Mouse (Mus musculus): ENCODE data around the gene 4930556J24Rik. TPM values are rescaled to one million over a fixed set of nuclear protein-coding genes. Genes with fewer than 3 reads are reported as not detected.

Gene 4930556J24Rik
- not detected for polyA plus RNA-seq (2014; fragmentation: Illumina TruSeq; extraction: RNeasy Lipid Tissue Mini Kit (QIAGEN cat#74804); ENCODE audit: low read depth, low replicate concordance)

GRCm38 (mm10) chr11:3976678-3977077, at the start of gene 4930556J24Rik:
Gene 4930556J24Rik, minus strand, starts transcription at chr11:3976778.

GRCm38 (mm10) chr11:3983291-3983862, 6.8 kb upstream of the 4930556J24Rik start, which contains the start of gene Gal3st1:
Gene Gal3st1, plus strand, starts transcription at chr11:3983636.

GRCm38 (mm10) chr11:3963610-3964415, 12.8 kb downstream of the 4930556J24Rik start, which contains the start of gene Pes1:
Gene Pes1, plus strand, starts transcription at chr11:3963975.

GRCm38 (mm10) chr11:3931511-3932211, 44.9 kb downstream of the 4930556J24Rik start, which contains the start of gene Tcn2:
Gene Tcn2, minus strand, starts transcription at chr11:3932159.

GRCm38 (mm10) chr11:3914109-3914840, 62.3 kb downstream of the 4930556J24Rik start, which contains the start of gene Slc35e4:
Gene Slc35e4, minus strand, starts transcription at chr11:3914664.

GRCm38 (mm10) chr11:3894406-3895281, 81.9 kb downstream of the 4930556J24Rik start, which contains the start of the genes 4921536K21Rik and Dusp18:
Gene 4921536K21Rik, minus strand, starts transcription at chr11:3895098.
Gene Dusp18, plus strand, starts transcription at chr11:3895240.

Other genes starting within 250 kb of the 4930556J24Rik start
- 18.7 TPM for gene Osbp2, start 112.9 kb downstream of the 4930556J24Rik start, polyA plus RNA-seq (2014; fragmentation: Illumina TruSeq; extraction: RNeasy Lipid Tissue Mini Kit (QIAGEN cat#74804); ENCODE audit: low read depth, low replicate concordance)
- 3.8 TPM for gene 4921536K21Rik, start 81.7 kb downstream of the 4930556J24Rik start, polyA plus RNA-seq (2014; fragmentation: Illumina TruSeq; extraction: RNeasy Lipid Tissue Mini Kit (QIAGEN cat#74804); ENCODE audit: low read depth, low replicate concordance)
- gene Dusp18, start 81.5 kb downstream of the 4930556J24Rik start, polyA plus RNA-seq (2014; fragmentation: Illumina TruSeq; extraction: RNeasy Lipid Tissue Mini Kit (QIAGEN cat#74804); ENCODE audit: low read depth, low replicate concordance): 10.4 TPM
- gene Slc35e4, start 62.1 kb downstream of the 4930556J24Rik start, polyA plus RNA-seq (2014; fragmentation: Illumina TruSeq; extraction: RNeasy Lipid Tissue Mini Kit (QIAGEN cat#74804); ENCODE audit: low read depth, low replicate concordance): 8.2 TPM
- 96.0 TPM for gene Tcn2, start 44.6 kb downstream of the 4930556J24Rik start, polyA plus RNA-seq (2014; fragmentation: Illumina TruSeq; extraction: RNeasy Lipid Tissue Mini Kit (QIAGEN cat#74804); ENCODE audit: low read depth, low replicate concordance)
- gene Pes1, start 12.8 kb downstream of the 4930556J24Rik start, polyA plus RNA-seq (2014; fragmentation: Illumina TruSeq; extraction: RNeasy Lipid Tissue Mini Kit (QIAGEN cat#74804); ENCODE audit: low read depth, low replicate concordance): 32.2 TPM
- gene Gal3st1, start 6.9 kb upstream of the 4930556J24Rik start, polyA plus RNA-seq (2014; fragmentation: Illumina TruSeq; extraction: RNeasy Lipid Tissue Mini Kit (QIAGEN cat#74804); ENCODE audit: low read depth, low replicate concordance): 0.57 TPM
- 4.6 TPM for gene Sec14l4, start 54.7 kb upstream of the 4930556J24Rik start, polyA plus RNA-seq (2014; fragmentation: Illumina TruSeq; extraction: RNeasy Lipid Tissue Mini Kit (QIAGEN cat#74804); ENCODE audit: low read depth, low replicate concordance)
- gene Sec14l3, start 88.1 kb upstream of the 4930556J24Rik start, polyA plus RNA-seq (2014; fragmentation: Illumina TruSeq; extraction: RNeasy Lipid Tissue Mini Kit (QIAGEN cat#74804); ENCODE audit: low read depth, low replicate concordance): 0.29 TPM
- gene Mtfp1, start 118.7 kb upstream of the 4930556J24Rik start, polyA plus RNA-seq (2014; fragmentation: Illumina TruSeq; extraction: RNeasy Lipid Tissue Mini Kit (QIAGEN cat#74804); ENCODE audit: low read depth, low replicate concordance): 7.8 TPM
- gene Sec14l2, start 146.6 kb upstream of the 4930556J24Rik start, polyA plus RNA-seq (2014; fragmentation: Illumina TruSeq; extraction: RNeasy Lipid Tissue Mini Kit (QIAGEN cat#74804); ENCODE audit: low read depth, low replicate concordance): 18.2 TPM
- 19.0 TPM for gene Rnf215, start 158.4 kb upstream of the 4930556J24Rik start, polyA plus RNA-seq (2014; fragmentation: Illumina TruSeq; extraction: RNeasy Lipid Tissue Mini Kit (QIAGEN cat#74804); ENCODE audit: low read depth, low replicate concordance)
- 11.7 TPM for gene Ccdc157, start 183.5 kb upstream of the 4930556J24Rik start, polyA plus RNA-seq (2014; fragmentation: Illumina TruSeq; extraction: RNeasy Lipid Tissue Mini Kit (QIAGEN cat#74804); ENCODE audit: low read depth, low replicate concordance)
- 21.6 TPM for gene Sf3a1, start 183.6 kb upstream of the 4930556J24Rik start, polyA plus RNA-seq (2014; fragmentation: Illumina TruSeq; extraction: RNeasy Lipid Tissue Mini Kit (QIAGEN cat#74804); ENCODE audit: low read depth, low replicate concordance)
- gene Tbc1d10a, start 210.0 kb upstream of the 4930556J24Rik start, polyA plus RNA-seq (2014; fragmentation: Illumina TruSeq; extraction: RNeasy Lipid Tissue Mini Kit (QIAGEN cat#74804); ENCODE audit: low read depth, low replicate concordance): 28.6 TPM
- 10.4 TPM for gene Castor1, start 241.4 kb upstream of the 4930556J24Rik start, polyA plus RNA-seq (2014; fragmentation: Illumina TruSeq; extraction: RNeasy Lipid Tissue Mini Kit (QIAGEN cat#74804); ENCODE audit: low read depth, low replicate concordance)